Mouse (Mus musculus) bone marrow, adult 2 months (tissue): ENCODE data around the gene Sel1l.

Source experiments
- CTCF ChIP-seq: fragments of 200-500 bp; IDR thresholded peaks from 2 replicates; pipeline ENCODE4 v1.5.1; 2011; ENCODE audit warnings: low read length, control low read depth; ENCODE audit not compliant: control insufficient read depth, insufficient read depth
- POLR2A ChIP-seq: fragments of 200-500 bp; IDR thresholded peaks from 2 replicates; pipeline ENCODE4 v1.6.1; 2011; ENCODE audit warnings: low read depth, mild to moderate bottlenecking, control low read depth, low read length, borderline replicate concordance; ENCODE audit not compliant: control insufficient read depth

DNA sequence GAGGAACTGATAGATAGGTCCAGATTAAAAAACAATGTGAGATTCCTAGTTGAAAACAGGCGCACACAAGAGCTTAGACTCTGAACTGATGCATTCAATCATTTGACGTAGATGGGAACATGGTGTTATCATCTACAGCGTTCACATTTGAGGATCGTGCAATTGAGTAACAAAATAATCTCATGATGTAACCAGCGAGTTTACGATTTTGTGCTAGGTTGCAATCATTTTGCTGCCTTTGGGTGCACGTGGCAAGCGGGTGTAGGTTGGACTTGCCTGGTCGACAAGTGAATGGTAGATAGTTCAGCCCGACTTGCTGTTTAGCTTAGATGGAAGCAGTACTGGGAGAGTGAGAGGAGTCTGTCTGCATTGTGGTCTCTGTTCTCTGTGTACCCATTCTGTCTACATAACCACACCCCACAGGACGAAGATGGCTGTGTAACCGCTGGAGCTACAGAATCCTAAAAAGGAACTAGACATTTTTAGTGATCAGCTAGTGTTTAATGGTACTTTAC, 49.1 kb downstream of the Sel1l start:
- TF ChIP-seq CTCF (no peak), POLR2A (no peak)
